Comparison of ENCODE assay signal across 9 mouse cellular contexts in genomic region chr9:45555036-45555826, GRCm38 (mm10).
DNase-seq lines count a peak whose midpoint lies in the region; ATAC-seq and TF ChIP-seq lines count a peak whose summit lies in the region.
"Had no signal": no experiment of that assay in that cellular context is flagged by ENCODE, and none has a peak within 500 bp of the region (broad histone marks: within the 10 kb centered on the region; RNA-seq: fewer than 3 reads in every experiment).

No protein-coding gene starts in this region.

- peak; percentile 55; the same call in 1 of the 2 replicates for ATAC-seq in intestine, embryonic 14.5 days (replicated peaks; ENCODE audit: low FRiP score, low TSS enrichment, low read depth)
- no peak for ATAC-seq in intestine, postnatal 0 days
- 0 out of 2 replicates have a peak, but pooled peaks have one; percentile 29 for ATAC-seq in heart, embryonic 12.5 days (ENCODE audit: insufficient number of reproducible peaks, low FRiP score)
- ATAC-seq in limb, embryonic 13.5 days (ENCODE audit: low FRiP score, low read depth) = no peak
- ATAC-seq in stomach, embryonic 16.5 days (ENCODE audit: insufficient read depth, low FRiP score) = peak; percentile 37; the same call in 1 of the 2 replicates

- H3K27ac ChIP-seq in intestine, embryonic 14.5 days (ENCODE audit: low read depth) = peak overlapping the region; percentile 48; the same call in 1 of the 2 replicates
- H3K27ac ChIP-seq in intestine, postnatal 0 days (ENCODE audit: low read depth, low read length) = no peak overlapping the region
- H3K27ac ChIP-seq in heart, embryonic 12.5 days (ENCODE audit: poor library complexity, severe bottlenecking) = peak overlapping the region; percentile 48; the same call in 1 of the 2 replicates
- peak overlapping the region; percentile 6; the same call in 1 of the 2 replicates for H3K27ac ChIP-seq in limb, embryonic 13.5 days
- H3K27ac ChIP-seq in stomach, embryonic 16.5 days (ENCODE audit: low read length) = 0 out of 2 replicates have a peak overlapping the region, but pooled peaks have one; percentile 30
- H3K27ac ChIP-seq: liver, embryonic 15.5 days had no signal

- peak overlapping the region; percentile 17 for H3K4me2 ChIP-seq in intestine, embryonic 14.5 days (ENCODE audit: low read length)
- H3K4me2 ChIP-seq in intestine, postnatal 0 days (replicated peaks; ENCODE audit: low read depth) = no peak overlapping the region
- peak overlapping the region; percentile 46 for H3K4me2 ChIP-seq in heart, embryonic 12.5 days
- H3K4me2 ChIP-seq in limb, embryonic 13.5 days (replicated peaks) = peak overlapping the region; percentile 37
- H3K4me2 ChIP-seq in stomach, embryonic 16.5 days (ENCODE audit: low read depth, low read length) = no peak overlapping the region
- H3K4me2 ChIP-seq: liver, embryonic 15.5 days had no signal

- TF ChIP-seq CTCF in intestine, postnatal 0 days (IDR thresholded peaks at IDR 0.05; ENCODE audit: low read depth) = no peak

- no peak overlapping the region for H3K4me3 ChIP-seq in intestine, embryonic 14.5 days (ENCODE audit: low read depth, low read length)
- H3K4me3 ChIP-seq in intestine, postnatal 0 days (ENCODE audit: low read depth, low read length) = no peak overlapping the region
- no peak overlapping the region for H3K4me3 ChIP-seq in heart, embryonic 12.5 days
- no peak overlapping the region for H3K4me3 ChIP-seq in limb, embryonic 13.5 days
- no peak overlapping the region for H3K4me3 ChIP-seq in stomach, embryonic 16.5 days (replicated peaks; ENCODE audit: low read length)
- H3K4me3 ChIP-seq: liver, embryonic 15.5 days had no signal

- H3K9ac ChIP-seq in intestine, embryonic 14.5 days (ENCODE audit: low read length) = no peak overlapping the region
- H3K9ac ChIP-seq in intestine, postnatal 0 days (ENCODE audit: low read depth, low read length) = no peak overlapping the region
- H3K9ac ChIP-seq in heart, embryonic 12.5 days = no peak overlapping the region; the same call in 1 of the 2 replicates
- peak overlapping the region; percentile 43 for H3K9ac ChIP-seq in limb, embryonic 13.5 days
- H3K9ac ChIP-seq in stomach, embryonic 16.5 days (ENCODE audit: low read length) = peak overlapping the region; percentile 3; the same call in 1 of the 2 replicates
- H3K9ac ChIP-seq: liver, embryonic 15.5 days had no signal

- no peaks in the 10 kb centered on the region for H3K36me3 ChIP-seq in intestine, embryonic 14.5 days (ENCODE audit: control insufficient read depth, insufficient read depth, low read length)
- no peaks in the 10 kb centered on the region for H3K36me3 ChIP-seq in intestine, postnatal 0 days (ENCODE audit: control insufficient read depth, insufficient read depth)
- H3K36me3 ChIP-seq in heart, embryonic 12.5 days = no peaks in the 10 kb centered on the region
- no peaks in the 10 kb centered on the region for H3K36me3 ChIP-seq in limb, embryonic 13.5 days
- no peaks in the 10 kb centered on the region for H3K36me3 ChIP-seq in stomach, embryonic 16.5 days (ENCODE audit: control insufficient read depth, insufficient read depth, low read length)
- H3K36me3 ChIP-seq: liver, embryonic 15.5 days had no signal

- intact Hi-C loops in gastrocnemius, postnatal 14 days (cut with DNase I; ENCODE audit: low total_unique reads) = no loop called here

- DNase-seq in intestine, embryonic 14.5 days (ENCODE audit: low spot score) = peak; percentile 58
- peak; percentile 72 for DNase-seq in embryo, embryonic 10.5 days (ENCODE audit: low spot score)
- DNase-seq in cerebellum, adult 11-12 months = no peak
- no peak for DNase-seq in gastrocnemius, postnatal 14 days

- WGBS in intestine, embryonic 14.5 days = 18% methylated on average over 17 of the region's 17 CpGs
- 39% methylated on average over 17 of the region's 17 CpGs for WGBS in intestine, postnatal 0 days
- WGBS in heart, embryonic 12.5 days = 30% methylated on average over 17 of the region's 17 CpGs
- 26% methylated on average over 17 of the region's 17 CpGs for WGBS in limb, embryonic 13.5 days
- WGBS in stomach, embryonic 16.5 days = 21% methylated on average over 17 of the region's 17 CpGs

- H3K4me1 ChIP-seq in intestine, embryonic 14.5 days (replicated peaks; ENCODE audit: control insufficient read depth, insufficient read depth, low read length) = no peaks in the 10 kb centered on the region; the same call in 1 of the 2 replicates
- no peaks in the 10 kb centered on the region for H3K4me1 ChIP-seq in intestine, postnatal 0 days (replicated peaks; ENCODE audit: control insufficient read depth, insufficient read depth, low read length)
- peaks cover 11% of the 10 kb centered on the region for H3K4me1 ChIP-seq in heart, embryonic 12.5 days (replicated peaks)
- H3K4me1 ChIP-seq in limb, embryonic 13.5 days = peaks cover 18% of the 10 kb centered on the region
- H3K4me1 ChIP-seq in stomach, embryonic 16.5 days (ENCODE audit: control insufficient read depth, insufficient read depth, low read length) = peaks cover 10% of the 10 kb centered on the region; the same call in 1 of the 2 replicates
- H3K4me1 ChIP-seq: liver, embryonic 15.5 days had no signal

- no peaks in the 10 kb centered on the region for H3K9me3 ChIP-seq in intestine, embryonic 14.5 days (ENCODE audit: control insufficient read depth, low read length)
- no peaks in the 10 kb centered on the region for H3K9me3 ChIP-seq in intestine, postnatal 0 days (ENCODE audit: control insufficient read depth)
- H3K9me3 ChIP-seq in heart, embryonic 12.5 days (replicated peaks) = no peaks in the 10 kb centered on the region
- H3K9me3 ChIP-seq in limb, embryonic 13.5 days = no peaks in the 10 kb centered on the region
- H3K9me3 ChIP-seq in stomach, embryonic 16.5 days (replicated peaks; ENCODE audit: control insufficient read depth, low read length) = no peaks in the 10 kb centered on the region
- H3K9me3 ChIP-seq: liver, embryonic 15.5 days had no signal

- H3K27me3 ChIP-seq in intestine, embryonic 14.5 days (replicated peaks; ENCODE audit: control insufficient read depth, insufficient read depth, low read length) = no peaks in the 10 kb centered on the region
- H3K27me3 ChIP-seq in intestine, postnatal 0 days (replicated peaks; ENCODE audit: control insufficient read depth, insufficient read depth, low read length) = no peaks in the 10 kb centered on the region
- peaks cover 12% of the 10 kb centered on the region for H3K27me3 ChIP-seq in heart, embryonic 12.5 days (replicated peaks)
- H3K27me3 ChIP-seq in limb, embryonic 13.5 days = no peaks in the 10 kb centered on the region
- H3K27me3 ChIP-seq in stomach, embryonic 16.5 days (ENCODE audit: control insufficient read depth, insufficient read depth, low read length) = no peaks in the 10 kb centered on the region
- H3K27me3 ChIP-seq: liver, embryonic 15.5 days had no signal

Comparison
In these comparisons a context has a peak if more than half of its experiments do, and no peak if none do; other contexts are left out.
1. ATAC-seq: peak in intestine, embryonic 14.5 days (single experiment), heart, embryonic 12.5 days (single experiment) and stomach, embryonic 16.5 days (single experiment); none in intestine, postnatal 0 days (single experiment) and limb, embryonic 13.5 days (single experiment).
2. H3K4me2 ChIP-seq: peak in intestine, embryonic 14.5 days (single experiment), heart, embryonic 12.5 days (single experiment) and limb, embryonic 13.5 days (single experiment); none in intestine, postnatal 0 days (single experiment) and stomach, embryonic 16.5 days (single experiment).
3. DNase-seq: peak in intestine, embryonic 14.5 days (single experiment) and embryo, embryonic 10.5 days (single experiment); none in cerebellum, adult 11-12 months (single experiment) and gastrocnemius, postnatal 14 days (single experiment).
4. H3K9ac ChIP-seq: peak in limb, embryonic 13.5 days (single experiment) and stomach, embryonic 16.5 days (single experiment); none in intestine, embryonic 14.5 days (single experiment), intestine, postnatal 0 days (single experiment) and heart, embryonic 12.5 days (single experiment).